Mouse (Mus musculus) heart, postnatal 10 days (tissue): Measurements from ENCODE around the gene Hnrnpd. TPM values are rescaled to one million over a fixed set of nuclear protein-coding genes. Genes with fewer than 3 reads are reported as not detected.

ENCODE experiments used
- DNase-seq, 2 experiments: peaks; one replicate each; pipeline ENCODE4 v3.0.0; 2021
- intact Hi-C: fragments of 180-260 bp; cut with DNase I; formaldehyde crosslinking; loops from one replicate; pipeline ENCODE4 v1.15.1; 2025
- total RNA-seq, 2 experiments: library from RNA; stranded (reverse); gene quantifications; 2 replicates each; pipeline ENCODE4 v1.2.3; 2021

The Hnrnpd gene
- total RNA-seq, result 100 to 1,000 TPM; 152 to 170 TPM

DNA sequence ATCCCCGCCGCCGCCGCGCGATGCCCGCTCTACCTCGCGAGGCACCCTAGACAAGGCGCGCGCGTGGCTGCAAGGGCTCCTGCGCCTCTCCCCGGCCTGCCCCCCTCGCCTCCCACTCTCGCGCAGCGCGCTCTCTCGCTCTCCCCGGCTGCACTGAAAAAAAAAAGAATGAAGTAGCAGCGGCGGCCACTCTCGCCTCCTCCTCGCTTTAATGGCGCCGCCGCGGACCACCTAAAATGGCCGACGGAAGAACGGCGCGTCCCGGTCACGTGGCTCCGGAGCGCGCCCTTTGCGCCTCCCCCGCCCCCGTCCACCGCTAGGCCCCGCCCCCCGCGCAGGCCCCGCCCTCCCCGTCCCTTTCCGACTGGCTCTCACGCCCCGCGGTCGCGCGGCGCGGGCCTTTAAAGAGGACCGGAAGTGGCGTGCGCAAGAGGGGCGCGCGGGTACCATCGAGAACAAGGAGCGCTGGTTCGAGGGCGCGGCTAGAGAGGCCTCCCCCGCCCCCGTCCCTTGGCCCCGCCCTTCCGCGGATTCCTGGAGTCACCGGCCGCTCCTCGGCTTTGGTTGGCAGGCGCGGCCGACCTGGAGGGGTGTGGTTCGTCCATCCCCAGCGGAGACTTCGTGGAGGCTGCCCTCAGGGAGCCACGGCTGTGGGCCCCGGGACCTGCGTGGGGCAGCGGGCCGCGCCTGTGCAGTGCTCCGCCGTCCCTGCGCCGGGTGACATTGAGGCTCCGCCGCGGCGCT, at the start of gene Hnrnpd, which contains the start of gene 4930524J08Rik:
Gene Hnrnpd, minus strand, starts transcription at position 240 of the 744 bp plus-strand sequence.
Gene 4930524J08Rik, plus strand, starts transcription at position 363 of the 744 bp plus-strand sequence.
- intact Hi-C loops, result loop anchor here (1.0 to 10.0 kb wide), 4 partner anchors 59 to 744 kb away; partner anchors contain the start of gene Sec31a
- DNase-seq, result peak; percentile 94 to 95

DNA sequence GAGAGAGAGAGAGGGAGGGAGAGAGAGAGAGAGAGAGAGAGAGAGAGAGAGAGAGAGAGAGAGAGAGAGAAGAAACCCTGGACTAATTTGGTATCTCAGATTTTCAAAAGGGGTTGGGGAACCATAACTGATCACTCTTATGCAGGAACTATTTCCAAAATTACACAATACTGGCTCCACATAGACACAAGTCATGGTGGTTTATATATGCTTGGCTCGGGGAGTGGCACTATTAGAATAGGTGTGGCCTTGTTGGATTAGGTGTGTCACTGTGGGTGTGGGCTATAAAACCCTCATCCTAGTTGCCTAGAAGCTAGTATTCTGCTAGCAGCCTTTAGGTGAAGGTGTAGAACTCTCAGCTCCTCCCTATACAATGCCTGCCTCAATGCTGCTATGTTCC, 46.1 kb upstream of the Hnrnpd start:
- no peak for DNase-seq
- intact Hi-C loops, result no loop called here

DNA sequence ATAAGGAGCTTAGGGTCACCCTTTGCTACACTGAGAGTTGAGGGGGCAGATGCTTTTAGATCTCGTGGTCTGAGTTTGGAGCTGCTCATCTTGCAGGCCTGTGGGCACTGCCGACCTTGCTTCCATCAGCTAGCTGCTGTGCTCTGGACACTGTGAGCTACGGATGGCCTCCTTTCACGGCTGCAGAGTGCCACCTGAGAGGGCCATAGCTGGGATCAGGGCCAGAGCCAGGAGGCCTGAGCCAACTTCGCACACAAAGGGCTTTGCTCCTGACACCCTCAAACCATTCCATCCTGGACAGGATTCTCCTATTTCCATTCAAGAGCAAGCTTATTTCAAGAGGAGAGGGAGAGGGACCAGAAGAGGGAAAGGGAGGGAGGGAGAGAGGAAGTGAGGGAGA, 45.7 kb upstream of the Hnrnpd start:
- intact Hi-C loops, result no loop called here
- DNase-seq, result peak in 1 of 2 experiments; percentile 28

DNA sequence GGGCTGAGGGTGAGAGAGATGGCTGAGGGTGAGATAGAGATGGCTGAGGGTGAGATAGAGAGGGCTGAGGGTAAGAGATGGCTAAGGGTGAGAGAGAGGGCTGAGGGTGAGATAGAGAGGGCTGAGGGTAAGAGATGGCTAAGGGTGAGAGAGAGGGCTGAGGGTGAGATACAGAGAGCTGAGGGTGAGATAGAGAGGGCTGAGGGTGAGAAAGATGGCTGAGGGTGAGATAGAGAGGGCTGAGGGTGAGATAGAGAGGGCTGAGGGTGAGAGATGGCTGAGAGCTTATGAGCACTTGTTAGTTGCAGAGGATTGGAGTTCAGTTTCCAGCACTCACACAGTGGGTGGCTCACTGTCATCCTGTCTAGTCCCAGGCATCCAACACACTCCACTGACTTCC, 41.4 kb upstream of the Hnrnpd start:
- intact Hi-C loops, result no loop called here
- DNase-seq, result no peak

DNA sequence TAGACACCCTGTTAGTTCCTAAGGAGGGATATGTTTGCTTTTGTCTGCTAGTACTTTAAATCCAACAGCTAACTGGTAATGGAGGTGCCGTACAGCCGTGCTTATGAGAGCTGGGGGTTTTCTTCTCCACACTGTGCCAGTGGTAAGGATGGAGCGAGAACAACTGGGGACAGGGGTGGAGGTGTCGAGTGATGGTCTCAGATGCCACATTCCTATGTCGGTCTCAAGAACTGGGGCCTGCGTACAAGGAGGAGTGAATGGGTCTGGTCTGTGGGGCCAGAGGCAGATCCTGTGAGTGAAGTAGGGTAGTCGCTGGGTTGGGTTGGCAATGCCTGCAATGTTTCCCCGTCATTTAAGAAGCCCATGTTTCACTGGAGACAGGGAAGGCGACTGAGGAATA, 33.9 kb upstream of the Hnrnpd start:
- intact Hi-C loops, result no loop called here
- DNase-seq, result no peak

DNA sequence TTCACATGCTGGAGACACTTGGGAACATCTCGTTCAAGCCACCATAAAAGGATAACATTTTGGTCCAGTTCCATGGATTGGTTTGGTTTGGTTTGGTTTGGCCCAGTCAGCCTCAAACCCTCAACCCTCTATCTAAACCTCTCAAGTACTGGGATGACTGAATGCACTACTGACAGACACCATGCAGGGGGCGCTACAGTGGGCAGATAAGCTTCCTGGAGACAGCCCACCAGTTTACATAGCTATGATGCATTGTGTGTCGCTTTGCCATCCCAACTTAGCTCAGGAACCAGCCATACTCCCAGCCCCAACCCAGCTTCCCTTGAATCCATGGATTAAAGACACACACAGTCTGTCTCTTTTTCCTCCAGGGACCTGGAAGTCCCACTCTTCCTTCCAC, 29.7 kb upstream of the Hnrnpd start:
- intact Hi-C loops, result no loop called here
- no peak for DNase-seq

DNA sequence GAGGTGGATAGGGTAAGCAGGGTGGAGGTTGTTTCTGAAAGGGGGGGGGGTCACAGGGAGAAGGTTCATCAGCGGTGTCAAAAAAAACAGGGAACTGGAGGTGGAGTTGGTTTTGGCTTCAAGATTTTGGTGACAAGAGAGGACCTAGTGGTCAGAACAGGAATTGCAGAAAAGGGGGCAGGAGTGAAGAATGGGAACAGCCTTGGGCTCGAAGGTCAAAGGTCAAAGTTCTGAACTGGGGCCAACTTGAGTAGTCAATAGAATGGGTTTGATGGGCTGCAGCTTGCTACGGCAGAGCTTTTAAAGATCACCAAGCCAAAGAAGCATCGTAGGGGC, 28.3 kb upstream of the Hnrnpd start:
- DNase-seq, result no peak
- intact Hi-C loops, result no loop called here

DNA sequence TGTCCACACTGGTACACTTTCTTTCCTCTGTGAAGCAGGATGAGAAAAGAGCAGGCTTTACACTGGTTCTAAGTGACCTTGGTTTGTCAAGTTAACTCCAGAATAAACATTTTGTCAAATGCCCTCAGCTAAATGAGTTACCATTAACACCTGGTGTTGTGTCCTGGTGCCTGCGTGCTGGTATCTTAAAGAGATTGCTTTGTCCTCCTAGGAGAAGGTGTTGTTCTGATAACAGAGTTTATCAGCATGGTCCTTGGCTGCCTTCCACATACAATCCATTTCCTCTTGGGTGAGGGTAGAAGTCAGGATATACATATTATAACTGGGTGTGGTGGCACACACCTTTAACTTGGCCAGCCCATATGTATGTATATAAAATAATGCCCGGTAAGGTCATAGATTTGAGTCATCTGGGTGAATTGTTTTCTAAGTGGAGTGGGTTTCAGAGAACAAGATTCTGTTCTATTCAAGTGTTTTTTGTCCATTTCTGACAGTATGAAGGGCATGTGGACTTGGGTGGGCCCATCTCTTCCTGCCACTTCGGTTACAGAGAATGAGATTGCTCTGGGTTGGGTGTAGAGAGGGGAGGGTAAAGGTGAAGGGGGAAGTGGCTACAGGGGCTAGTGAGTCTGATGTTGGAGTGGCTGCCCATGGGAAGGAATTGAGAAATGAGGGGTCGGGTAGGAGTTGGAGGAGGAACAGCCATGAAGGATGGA, 27.7 kb upstream of the Hnrnpd start:
- intact Hi-C loops, result no loop called here

DNA sequence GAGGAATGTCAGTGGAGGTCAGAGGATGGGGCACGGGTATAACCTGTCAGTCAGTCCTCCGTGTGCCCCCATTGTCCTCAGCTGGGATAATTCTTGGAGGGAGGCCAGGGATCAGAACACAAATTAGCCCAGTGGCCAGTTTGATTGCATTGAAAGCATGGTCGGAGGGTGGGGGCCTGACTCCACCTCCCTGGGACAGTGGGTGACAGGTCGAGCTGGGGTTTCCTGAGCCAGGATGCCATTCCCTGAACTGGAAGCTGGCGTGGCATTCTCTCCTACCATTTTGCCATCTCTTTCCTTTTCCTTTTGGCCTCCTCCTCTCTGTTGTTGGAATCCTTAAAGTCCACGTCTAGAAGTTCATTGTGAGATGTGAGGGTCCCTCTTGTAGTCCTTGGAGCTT, 27.2 kb upstream of the Hnrnpd start:
- intact Hi-C loops, result no loop called here
- DNase-seq, result no peak

More for the DNA sequence above, 27.7 kb upstream of the Hnrnpd start:
- DNase-seq, result no peak

DNA sequence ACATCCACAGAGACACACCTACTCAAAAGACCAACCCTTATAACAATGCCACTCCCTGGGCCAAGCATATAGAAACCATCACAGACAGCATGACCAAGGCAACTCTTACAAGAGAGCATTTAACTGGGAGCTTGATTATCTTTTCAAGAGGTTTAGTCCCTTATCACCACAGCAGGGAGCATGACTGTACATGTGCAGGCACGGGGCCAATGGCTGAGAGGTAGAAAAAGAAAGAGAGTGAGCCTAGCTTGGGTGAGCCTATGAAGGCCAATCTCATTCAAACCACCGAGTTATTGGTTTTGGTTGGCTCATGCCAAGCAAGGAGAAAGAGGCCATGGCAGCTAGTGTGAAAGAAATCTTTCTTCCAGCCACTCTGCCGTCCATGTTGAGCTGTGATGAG, 26.7 kb upstream of the Hnrnpd start:
- intact Hi-C loops, result no loop called here
- peak in 1 of 2 experiments; percentile 36 for DNase-seq

DNA sequence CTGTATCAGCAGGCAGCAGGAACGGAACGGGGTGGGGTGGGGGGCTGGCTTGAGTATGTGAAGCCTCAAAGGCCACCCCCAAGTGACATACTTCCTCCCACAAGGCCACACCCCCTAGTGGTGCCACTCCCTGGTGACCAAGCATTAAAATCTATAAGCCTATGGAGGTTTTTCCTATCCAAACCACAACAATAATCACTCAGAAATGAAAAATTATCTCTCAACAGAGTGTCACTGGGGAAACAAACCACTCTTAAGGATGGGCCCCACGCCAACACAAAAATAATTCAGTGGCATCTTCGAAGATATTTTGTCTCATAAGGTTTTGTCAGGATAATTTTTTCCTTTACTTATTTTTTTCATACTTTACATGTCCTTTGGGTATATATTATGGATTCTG, 25.2 kb upstream of the Hnrnpd start:
- DNase-seq, result no peak
- intact Hi-C loops, result no loop called here

DNA sequence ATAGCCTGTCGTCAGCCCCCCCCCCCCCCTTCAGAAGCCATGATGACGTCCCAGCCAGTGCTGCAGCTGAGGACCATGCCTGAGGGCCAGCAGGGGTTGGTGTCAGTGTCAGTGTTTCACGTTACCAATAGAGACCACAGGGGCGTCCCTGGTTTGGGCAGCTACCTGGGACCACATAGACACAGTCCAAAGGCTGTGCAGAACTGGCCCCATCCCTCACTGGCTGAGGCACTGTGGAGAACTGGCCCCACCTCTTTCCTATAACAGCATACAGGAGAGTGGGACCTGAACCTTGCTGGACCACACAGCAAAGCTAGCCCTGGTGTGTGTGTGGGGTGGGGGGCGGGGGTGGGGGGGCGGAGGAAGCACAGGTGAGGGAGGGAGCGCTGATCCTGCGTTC, 21.8 kb upstream of the Hnrnpd start:
- intact Hi-C loops, result no loop called here
- no peak for DNase-seq

DNA sequence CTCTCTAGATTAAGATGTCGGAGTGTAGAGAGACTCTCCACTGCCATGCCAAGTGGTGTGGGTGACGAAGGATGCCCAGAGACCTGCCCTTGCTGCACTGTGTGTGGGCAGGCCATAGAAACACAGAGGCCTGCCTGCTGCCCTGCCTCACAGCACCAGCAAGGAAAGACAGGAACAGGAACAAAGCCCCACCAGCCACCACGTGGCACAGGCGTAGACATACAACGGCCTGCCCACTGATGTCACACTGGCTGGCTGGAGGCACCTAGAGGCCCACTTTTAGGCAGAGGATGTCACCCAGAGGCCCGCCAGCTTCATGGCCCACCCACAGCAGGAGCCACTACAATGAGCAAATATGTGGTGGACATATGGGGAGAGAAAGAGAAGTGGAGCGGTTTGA, 21.3 kb upstream of the Hnrnpd start:
- intact Hi-C loops, result no loop called here
- no peak for DNase-seq

DNA sequence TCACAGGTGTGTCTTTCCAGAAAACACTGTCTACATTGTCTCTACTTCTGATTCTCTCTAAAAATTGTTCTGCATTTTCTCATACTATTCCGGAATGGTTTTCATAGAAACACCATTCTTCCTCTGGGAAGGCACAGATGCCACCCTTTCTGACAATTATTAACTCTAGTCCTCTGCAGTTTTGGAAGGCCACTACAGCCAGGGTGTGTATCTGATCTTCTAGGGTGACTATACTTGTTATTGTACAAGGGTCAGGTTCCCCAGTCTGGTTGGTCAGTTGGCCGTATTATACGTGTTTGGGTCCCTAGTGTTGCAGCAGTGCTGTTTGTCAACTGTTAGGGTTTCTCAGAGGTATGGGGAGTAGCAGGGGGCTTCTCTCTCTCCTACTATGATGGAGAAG, 15.9 kb upstream of the Hnrnpd start:
- intact Hi-C loops, result no loop called here

DNA sequence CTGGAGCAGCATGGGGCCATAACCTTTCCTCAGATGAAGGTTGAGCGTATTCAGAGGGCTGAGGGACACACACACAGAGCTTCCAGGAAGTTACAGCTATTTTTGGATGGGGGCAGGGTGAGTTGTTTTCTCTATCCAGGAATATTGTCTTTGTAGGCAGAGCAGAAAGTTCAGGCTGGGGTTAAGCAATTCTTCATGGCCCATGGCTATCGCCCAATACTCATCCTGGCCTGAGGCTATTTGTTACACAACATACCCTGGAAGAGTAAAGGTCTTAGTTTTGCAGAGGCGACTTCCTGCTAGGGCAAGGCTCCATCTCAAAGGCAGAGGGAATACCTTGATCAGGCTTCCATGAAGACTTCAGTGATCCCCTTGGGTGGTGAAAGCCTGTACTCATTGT, 15.4 kb upstream of the Hnrnpd start:
- intact Hi-C loops, result no loop called here
- no peak for DNase-seq

More for the DNA sequence above, 15.9 kb upstream of the Hnrnpd start:
- no peak for DNase-seq

DNA sequence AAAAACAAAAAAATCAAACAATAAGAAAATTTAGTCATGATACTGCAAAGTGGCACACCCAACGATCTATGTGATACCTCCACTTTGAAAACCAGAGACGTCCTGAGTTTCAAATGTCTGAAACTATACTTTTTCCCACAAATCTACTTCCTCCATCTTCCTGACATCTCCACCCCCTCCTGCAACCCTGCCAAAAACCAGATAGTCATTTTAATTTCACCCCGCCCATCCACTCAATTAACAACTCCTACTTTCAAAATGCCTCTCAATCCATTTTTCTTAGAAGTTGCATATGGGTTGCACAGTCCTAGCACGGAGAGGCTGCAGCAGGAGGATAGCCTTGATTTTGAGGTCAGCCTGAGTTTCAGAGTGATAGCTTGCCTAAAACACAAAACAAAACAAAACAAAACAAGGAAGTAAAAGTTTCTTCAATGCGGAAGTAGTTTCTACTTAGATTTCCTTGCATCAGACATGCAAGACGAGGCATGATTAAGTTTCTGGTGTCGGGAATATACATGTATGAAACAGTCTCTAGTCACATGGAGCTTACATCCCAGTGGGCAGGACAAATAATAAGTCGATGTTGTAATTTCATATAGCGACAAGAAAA, 4.8 kb upstream of the Hnrnpd start:
- DNase-seq, result no peak
- intact Hi-C loops, result no loop called here

DNA sequence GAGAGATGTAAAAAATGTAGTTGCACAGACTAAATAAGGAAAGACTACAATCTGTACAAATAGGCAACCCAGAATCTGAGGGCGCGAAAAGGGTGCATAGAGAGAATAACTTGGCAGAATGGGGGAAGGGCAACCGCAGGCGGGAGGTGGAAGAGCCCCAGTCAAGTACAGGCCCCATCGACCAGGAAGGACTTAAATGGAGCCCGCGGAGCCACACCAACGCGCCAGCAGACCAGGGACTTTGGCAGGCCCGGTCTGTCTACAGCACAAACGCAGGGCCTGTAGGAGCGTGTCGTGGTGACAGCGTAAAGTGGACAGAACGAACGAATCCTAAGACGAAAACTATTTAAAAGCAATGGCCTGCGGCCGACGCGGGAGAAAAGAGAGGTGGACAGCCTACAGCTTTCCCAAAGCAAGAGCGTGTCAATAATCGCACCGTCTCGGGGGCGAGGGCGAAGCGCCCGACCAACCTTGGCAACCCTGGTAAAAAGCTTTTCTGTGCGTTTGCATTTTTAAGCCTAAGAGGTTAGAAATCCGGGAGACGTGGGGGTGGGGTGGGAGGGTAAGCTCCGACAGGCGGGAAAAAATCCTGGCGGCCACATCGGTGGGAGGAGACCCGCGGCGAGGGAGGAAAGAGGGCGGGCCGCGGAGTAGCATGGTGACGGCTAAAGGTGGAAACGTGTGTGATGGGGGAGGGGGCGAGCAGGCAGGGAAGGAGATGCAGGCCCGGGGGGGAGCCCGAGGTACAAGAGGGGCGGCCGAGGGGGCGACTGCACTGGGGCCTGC, 1.0 kb downstream of the Hnrnpd start:
- intact Hi-C loops, result loop anchor here (10.0 kb wide), 3 partner anchors 437 to 743 kb away; partner anchors contain the start of gene Sec31a
- DNase-seq, result peak; percentile 87 to 88

DNA sequence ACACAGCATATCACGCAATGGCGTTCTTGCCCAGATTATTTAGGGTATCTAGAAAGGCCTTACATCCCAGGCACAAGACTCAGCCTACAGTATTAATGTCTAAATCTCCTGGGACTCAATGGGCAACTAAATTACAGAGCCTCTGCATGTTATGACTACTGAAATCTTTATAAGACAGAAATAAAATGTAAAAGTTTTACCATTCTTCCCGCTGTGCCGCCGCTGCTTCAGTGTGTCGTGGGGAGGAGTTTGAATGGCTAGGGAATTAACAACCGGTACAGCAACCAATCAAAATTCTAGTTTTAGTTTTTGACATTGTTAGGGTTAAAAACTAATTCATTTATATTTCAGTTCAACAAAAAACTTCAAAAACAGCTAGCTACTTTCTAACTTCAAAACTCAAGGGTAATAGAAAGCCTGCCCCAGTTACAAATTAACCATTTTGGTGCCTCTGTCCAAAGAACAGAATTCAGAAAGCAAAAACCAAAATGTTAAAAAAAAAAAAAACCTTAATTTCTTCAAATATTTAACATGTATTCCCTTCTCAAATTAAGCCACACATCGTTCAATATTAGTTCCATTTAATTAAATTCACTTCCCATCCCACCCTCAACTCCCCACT, 2.3 kb downstream of the Hnrnpd start:
- intact Hi-C loops, result loop anchor here (10.0 kb wide), 3 partner anchors 438 to 742 kb away; partner anchors contain the start of gene Sec31a
- peak; percentile 13 to 26 for DNase-seq

DNA sequence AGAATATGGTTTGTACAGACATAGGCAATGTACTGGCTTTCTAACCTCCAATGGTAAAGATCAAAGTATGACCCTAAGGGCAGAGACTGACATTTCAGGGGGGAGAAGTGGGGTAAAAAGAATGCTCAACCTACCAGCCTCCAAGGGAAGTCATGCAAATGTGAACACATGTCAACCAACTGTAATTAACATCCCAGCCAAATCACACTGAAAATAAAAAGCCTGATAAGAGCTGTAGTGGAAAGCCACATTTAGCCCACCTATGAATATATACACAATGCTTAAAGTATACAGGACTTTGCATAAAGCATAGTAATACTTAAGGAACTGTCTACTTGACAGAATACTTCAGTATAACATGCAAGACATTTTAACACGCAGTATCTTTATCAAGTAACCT, 3.0 kb downstream of the Hnrnpd start:
- DNase-seq, result no peak
- intact Hi-C loops, result loop anchor here (10.0 kb wide), 3 partner anchors 439 to 741 kb away; partner anchors contain the start of gene Sec31a

DNA sequence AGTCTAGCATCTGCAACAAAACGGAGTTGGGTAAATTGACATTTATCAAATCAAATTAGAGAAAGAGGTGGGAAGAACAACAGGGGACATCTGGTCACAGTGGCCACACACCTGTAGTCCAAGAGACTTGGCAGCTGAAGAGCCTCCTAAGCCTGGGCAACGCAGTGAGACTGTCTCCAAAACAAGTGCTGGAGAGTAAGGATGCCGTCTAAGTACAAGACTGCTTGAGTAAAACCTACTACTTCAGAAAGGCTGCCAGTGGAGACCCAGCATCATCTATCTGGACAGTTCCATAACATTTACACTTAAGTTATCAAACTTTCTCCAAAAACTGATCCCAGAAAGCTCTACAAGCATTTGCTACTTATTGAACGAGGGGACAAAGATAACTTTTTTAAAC, 3.7 kb downstream of the Hnrnpd start:
- intact Hi-C loops, result loop anchor here (10.0 kb wide), 3 partner anchors 440 to 740 kb away; partner anchors contain the start of gene Sec31a
- no peak for DNase-seq
